Mouse (Mus musculus) stomach, embryonic 15.5 days (tissue): ENCODE results near the gene Eif6. TPM values are rescaled to one million over a fixed set of nuclear protein-coding genes. Genes with fewer than 3 reads are reported as not detected.
A peak's percentile ranks its signal among the peaks of the same experiment; 100 is the strongest.

Experiments used
- ATAC-seq: fragments of 200-750 bp; cut with Nextera tagmentation; 2 replicates; pipeline ENCODE4 v1.8.0; 2017; ENCODE audit warnings: low read depth, moderate number of reproducible peaks, moderate TSS enrichment; ENCODE audit not compliant: insufficient read depth, low FRiP score
- H3K27ac ChIP-seq: fragments of 300-500 bp; sonication (generic); 2 replicates; pipeline ENCODE4 v1.5.1; 2015; ENCODE audit warnings: mild to moderate bottlenecking, inconsistent platforms
- H3K27me3 ChIP-seq: fragments of 300-500 bp; sonication (generic); replicated peaks from 2 replicates; pipeline ENCODE4 v1.6.1; 2015; ENCODE audit warnings: inconsistent platforms
- H3K36me3 ChIP-seq: fragments of 300-500 bp; sonication (generic); 2 replicates; pipeline ENCODE4 v1.6.1; 2015; ENCODE audit warnings: inconsistent platforms
- H3K4me1 ChIP-seq: fragments of 300-500 bp; sonication (generic); 2 replicates; pipeline ENCODE4 v1.6.1; 2015; ENCODE audit warnings: inconsistent platforms
- H3K4me2 ChIP-seq: fragments of 300-500 bp; sonication (generic); 2 replicates; pipeline ENCODE4 v1.6.1; 2015; ENCODE audit warnings: mild to moderate bottlenecking, inconsistent platforms
- H3K4me3 ChIP-seq: fragments of 300-500 bp; sonication (generic); replicated peaks from 2 replicates; pipeline ENCODE4 v1.5.1; 2015; ENCODE audit warnings: inconsistent platforms
- H3K9ac ChIP-seq: fragments of 300-500 bp; sonication (generic); 2 replicates; pipeline ENCODE4 v1.6.1; 2015; ENCODE audit warnings: inconsistent platforms
- H3K9me3 ChIP-seq: fragments of 300-500 bp; sonication (generic); 2 replicates; pipeline ENCODE4 v1.6.1; 2016; ENCODE audit warnings: inconsistent platforms
- WGBS: fragments of 180-500 bp; shearing (Covaris S2); methylation state at CpG from one replicate; pipeline ENCODE4 v1.1.7; 2015; 5-methylcytosine and 5-hydroxymethylcytosine counted together
- polyA plus RNA-seq: library from polyadenylated mRNA; unstranded; fragments of >200 nt; fragmentation: Nextera tagmentation; extraction: Ambion mirVana; gene quantifications from 2 replicates; pipeline ENCODE4 v1.2.1, GENCODE M21; 2015

Gene Eif6
- polyA plus RNA-seq, 1 experiment from 2014 or later: 212 TPM

GRCm38 (mm10) chr2:155819449-155820251, 7.1 kb downstream of the Eif6 start:
- Histone ChIP-seq H3K4me3 (peak overlapping the region; percentile 68), H3K27me3 (no peaks in the 10 kb centered on the region), H3K9ac (peak overlapping the region; percentile 78; the same call in 1 of the 2 replicates), H3K4me2 (peak overlapping the region; percentile 77), H3K9me3 (no peaks in the 10 kb centered on the region), H3K36me3 (peaks cover 21% of the 10 kb centered on the region), H3K4me1 (peaks cover 17% of the 10 kb centered on the region), H3K27ac (peak overlapping the region; percentile 78)
- ATAC-seq: 0 out of 2 replicates have a peak, but pooled peaks have one; percentile 9
- WGBS: 57% methylated on average over 6 of the region's 6 CpGs

DNA sequence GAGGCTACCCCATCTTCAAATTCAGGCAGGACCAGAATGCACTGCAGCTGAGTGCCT, 7.5 kb downstream of the Eif6 start, which contains the start of gene BC029722:
BC029722 (minus strand) TSS at position 35 of the 57 bp plus-strand sequence.
- Histone ChIP-seq H3K27me3 (no peaks in the 10 kb centered on the region), H3K4me2 (peak within 1 kb of the TSS; percentile 77), H3K4me1 (peaks cover 17% of the 10 kb centered on the region), H3K9me3 (no peaks in the 10 kb centered on the region), H3K36me3 (peaks cover 21% of the 10 kb centered on the region), H3K4me3 (peak within 1 kb of the TSS; percentile 68), H3K27ac (peak within 1 kb of the TSS; percentile 86), H3K9ac (peak within 1 kb of the TSS; percentile 78)
- ATAC-seq: no peak

- H3K9ac ChIP-seq: peak overlapping the region; percentile 78
- H3K27me3 ChIP-seq: no peaks in the 10 kb centered on the region
- H3K36me3 ChIP-seq: peaks cover 20% of the 10 kb centered on the region
- H3K9me3 ChIP-seq: no peaks in the 10 kb centered on the region
- H3K4me3 ChIP-seq: peak overlapping the region; percentile 68
- H3K27ac ChIP-seq: peak overlapping the region; percentile 86
- WGBS: 2% methylated on average over 37 of the region's 37 CpGs
- H3K4me2 ChIP-seq: peak overlapping the region; percentile 77
- H3K4me1 ChIP-seq: peaks cover 17% of the 10 kb centered on the region
- peak; percentile 96 for ATAC-seq
Measured at GRCm38 (mm10) chr2:155818596-155819391, 7.9 kb downstream of the Eif6 start.

DNA sequence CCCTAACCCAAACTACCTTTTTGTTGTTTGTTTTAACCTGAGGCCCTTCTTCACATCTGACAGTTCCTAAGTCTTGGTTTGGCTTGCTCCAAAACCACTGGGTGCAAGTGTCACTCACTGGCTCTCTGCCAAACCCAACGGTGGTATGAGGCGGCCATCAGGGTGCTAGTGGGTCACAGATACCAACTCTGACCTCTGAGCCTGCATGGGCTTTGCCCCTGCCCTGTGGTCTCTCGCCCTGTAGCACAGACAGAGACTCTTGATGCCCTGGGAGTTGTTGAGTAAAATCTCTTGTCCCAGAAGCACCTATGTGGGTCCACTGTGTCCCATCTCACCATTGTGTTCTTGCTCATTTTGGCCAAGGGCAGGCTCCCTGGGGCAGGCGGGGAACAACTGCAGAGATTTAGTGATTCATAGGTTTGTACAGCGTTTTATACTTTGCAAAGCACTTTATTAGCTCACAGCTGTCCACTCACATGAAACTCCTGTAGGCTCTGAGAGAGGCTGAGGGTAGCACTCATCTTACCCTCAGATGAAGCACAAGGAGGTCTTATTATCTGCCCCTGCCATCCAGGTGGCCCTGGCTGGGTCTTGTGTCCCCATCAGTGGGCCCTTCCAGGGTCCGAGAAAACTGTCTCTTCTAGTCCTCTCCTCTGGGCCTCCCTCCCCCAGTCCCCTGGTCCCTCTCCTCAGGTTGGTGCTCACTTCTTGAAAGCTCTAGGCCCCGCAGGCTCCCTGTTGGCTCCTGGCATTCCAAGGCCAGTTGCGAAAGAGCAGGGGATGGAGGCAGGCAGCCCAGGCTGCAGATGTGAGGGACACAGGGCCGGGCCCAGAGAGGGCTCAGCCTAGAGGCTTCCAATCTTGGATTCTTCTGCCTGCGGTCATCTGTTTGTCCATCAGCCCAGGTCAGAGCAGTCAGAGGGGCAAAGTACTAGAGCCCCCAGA, 9.2 kb downstream of the Eif6 start:
- WGBS: 79% methylated on average over 10 of the region's 10 CpGs
- peak overlapping the region; percentile 68 for H3K4me3 ChIP-seq
- H3K9ac ChIP-seq: no peak overlapping the region
- no peak for ATAC-seq
- H3K4me1 ChIP-seq: peaks cover 17% of the 10 kb centered on the region
- H3K27me3 ChIP-seq: no peaks in the 10 kb centered on the region
- no peak overlapping the region for H3K27ac ChIP-seq
- H3K4me2 ChIP-seq: peak overlapping the region; percentile 77
- peaks cover 15% of the 10 kb centered on the region; the same call in 1 of the 2 replicates for H3K36me3 ChIP-seq
- no peaks in the 10 kb centered on the region for H3K9me3 ChIP-seq

DNA sequence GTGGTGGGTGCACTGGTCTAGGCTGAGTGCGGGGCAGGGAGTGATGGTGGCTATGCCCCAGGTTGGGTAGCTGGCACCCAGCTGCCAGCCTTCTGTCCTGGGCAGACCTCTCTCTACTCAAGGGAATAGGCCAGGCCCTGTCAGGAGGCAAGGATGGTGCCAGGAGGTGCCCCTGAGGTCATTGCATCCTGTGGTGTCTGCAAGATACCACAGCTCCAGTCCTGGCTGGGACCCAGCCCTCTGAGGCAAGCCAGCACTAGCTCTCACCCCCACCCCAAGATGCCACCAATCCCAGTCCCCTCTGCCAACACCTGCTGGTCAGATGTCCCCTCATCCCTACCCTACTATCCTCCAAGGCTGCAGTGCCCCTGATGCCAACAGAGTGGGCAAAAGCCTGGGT, 10.5 kb downstream of the Eif6 start:
- no peaks in the 10 kb centered on the region for H3K9me3 ChIP-seq

GRCm38 (mm10) chr2:155814829-155815228, 11.9 kb downstream of the Eif6 start:
- 0 out of 2 replicates have a peak, but pooled peaks cover 4% of the 10 kb centered on the region for H3K36me3 ChIP-seq
- H3K27ac ChIP-seq: no peak overlapping the region
- WGBS: 24% methylated on average over 5 of the region's 5 CpGs
- ATAC-seq: no peak
- no peaks in the 10 kb centered on the region for H3K9me3 ChIP-seq
- H3K4me2 ChIP-seq: no peak overlapping the region
- peaks cover 19% of the 10 kb centered on the region for H3K4me1 ChIP-seq
- H3K4me3 ChIP-seq: no peak overlapping the region
- no peaks in the 10 kb centered on the region for H3K27me3 ChIP-seq
- no peak overlapping the region for H3K9ac ChIP-seq

More for the DNA sequence above, 10.5 kb downstream of the Eif6 start:
- Histone ChIP-seq H3K4me2 (no peak overlapping the region), H3K4me3 (no peak overlapping the region), H3K27ac (no peak overlapping the region), H3K9ac (no peak overlapping the region), H3K27me3 (no peaks in the 10 kb centered on the region), H3K4me1 (peaks cover 19% of the 10 kb centered on the region), H3K36me3 (peaks cover 10% of the 10 kb centered on the region; the same call in 1 of the 2 replicates)
- 100% methylated on average over 1 of the region's 1 CpGs for WGBS
- no peak for ATAC-seq

DNA sequence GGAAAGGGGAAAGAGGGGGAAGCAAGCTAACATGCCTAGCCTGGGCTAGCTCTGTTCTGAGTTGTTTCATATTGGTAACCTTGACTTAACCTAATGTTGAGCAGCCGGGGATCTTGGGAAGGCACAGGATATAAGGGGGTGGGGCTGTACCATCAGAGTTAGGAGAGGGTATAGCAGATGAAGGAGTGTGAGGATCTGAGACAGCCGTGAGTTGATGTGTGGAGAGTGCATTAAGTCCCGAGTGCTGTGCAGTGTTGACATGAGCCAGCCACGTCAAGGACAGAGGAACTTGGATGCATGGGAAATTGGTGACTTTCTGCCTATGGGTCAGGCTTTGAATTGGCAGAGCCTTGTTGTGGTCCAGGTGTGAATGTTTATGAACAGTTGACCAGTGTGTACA, 14.1 kb downstream of the Eif6 start:
- Histone ChIP-seq H3K9me3 (no peaks in the 10 kb centered on the region), H3K4me1 (peaks cover 3% of the 10 kb centered on the region; the same call in 1 of the 2 replicates), H3K4me2 (no peak overlapping the region), H3K9ac (no peak overlapping the region), H3K27me3 (no peaks in the 10 kb centered on the region), H3K36me3 (no peaks in the 10 kb centered on the region), H3K27ac (no peak overlapping the region), H3K4me3 (no peak overlapping the region)
- ATAC-seq: no peak
- WGBS: 58% methylated on average over 4 of the region's 4 CpGs

DNA sequence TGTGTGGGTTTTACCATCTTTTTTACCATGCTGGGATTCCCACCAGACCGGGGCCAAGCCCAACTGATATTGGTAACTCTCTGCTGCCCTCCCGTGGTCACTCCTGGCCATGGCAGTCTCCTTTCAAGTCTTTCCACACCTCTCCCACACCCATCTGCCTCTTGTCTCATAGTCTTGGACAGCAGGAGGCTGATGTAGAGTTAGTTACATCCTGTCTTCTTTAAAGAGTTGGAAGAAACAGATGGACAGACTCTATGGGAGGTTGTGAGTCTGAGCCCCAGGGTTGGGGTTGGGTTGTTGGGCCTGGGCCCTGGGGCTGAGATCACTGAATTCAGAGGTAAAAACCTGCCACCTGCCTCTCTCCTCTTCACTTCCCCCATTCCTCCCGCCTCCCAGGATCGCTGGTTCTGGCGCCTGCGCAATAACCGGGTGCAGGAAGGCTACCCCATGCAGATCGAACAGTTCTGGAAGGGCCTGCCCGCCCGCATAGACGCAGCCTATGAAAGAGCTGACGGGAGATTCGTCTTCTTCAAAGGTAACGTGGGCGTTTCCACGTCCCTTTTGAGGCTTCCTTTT, 14.8 kb downstream of the Eif6 start:
- ATAC-seq: no peak

DNA sequence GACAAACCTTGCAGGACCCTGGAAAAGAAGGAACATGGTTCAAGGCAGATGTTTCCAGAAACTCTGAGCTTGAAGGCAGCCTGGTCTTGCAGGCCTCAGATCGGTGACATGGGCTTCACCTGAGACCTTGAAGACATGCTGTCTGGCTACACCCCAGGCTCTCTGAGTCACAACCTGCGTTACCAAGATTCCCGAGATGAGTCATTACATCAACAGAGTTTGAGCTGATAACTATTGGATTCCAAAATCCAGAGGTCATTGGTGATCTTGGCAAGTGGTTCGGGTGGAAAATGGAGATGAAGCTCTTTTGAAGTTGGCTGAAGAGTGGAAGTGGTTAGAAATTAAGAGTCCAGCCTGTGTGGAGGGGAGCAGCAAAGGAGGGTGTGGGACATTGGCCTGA, 17.1 kb downstream of the Eif6 start:
- Histone ChIP-seq H3K4me1 (peaks cover 3% of the 10 kb centered on the region; the same call in 1 of the 2 replicates), H3K9ac (no peak overlapping the region), H3K4me3 (no peak overlapping the region), H3K27ac (no peak overlapping the region), H3K4me2 (no peak overlapping the region), H3K36me3 (no peaks in the 10 kb centered on the region), H3K27me3 (no peaks in the 10 kb centered on the region), H3K9me3 (no peaks in the 10 kb centered on the region)
- no peak for ATAC-seq
- 79% methylated on average over 4 of the region's 4 CpGs for WGBS

More for the DNA sequence above, 14.8 kb downstream of the Eif6 start:
- H3K9me3 ChIP-seq: no peaks in the 10 kb centered on the region
- H3K36me3 ChIP-seq: no peaks in the 10 kb centered on the region
- H3K4me3 ChIP-seq: no peak overlapping the region
- H3K4me2 ChIP-seq: no peak overlapping the region
- no peaks in the 10 kb centered on the region for H3K27me3 ChIP-seq
- no peak overlapping the region for H3K9ac ChIP-seq
- 36% methylated on average over 16 of the region's 16 CpGs for WGBS
- H3K27ac ChIP-seq: no peak overlapping the region
- H3K4me1 ChIP-seq: peaks cover 3% of the 10 kb centered on the region; the same call in 1 of the 2 replicates

DNA sequence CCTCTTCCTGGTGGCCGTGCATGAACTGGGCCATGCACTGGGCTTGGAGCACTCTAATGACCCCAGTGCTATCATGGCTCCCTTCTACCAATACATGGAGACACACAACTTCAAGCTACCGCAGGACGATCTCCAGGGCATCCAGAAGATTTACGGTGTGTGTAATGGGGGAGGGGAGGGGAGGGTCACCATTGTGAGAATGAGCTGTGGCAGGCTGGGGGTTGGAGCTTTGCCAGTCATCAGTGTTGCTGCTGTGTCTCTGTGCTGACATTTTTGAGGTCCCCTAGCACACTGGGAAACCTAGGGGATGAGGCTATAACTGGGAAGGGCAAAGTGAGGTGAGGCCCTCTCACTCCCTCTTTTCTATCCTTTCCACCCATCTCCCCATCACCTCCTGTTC, 19.3 kb downstream of the Eif6 start:
- Histone ChIP-seq H3K9ac (no peak overlapping the region), H3K36me3 (no peaks in the 10 kb centered on the region), H3K9me3 (no peaks in the 10 kb centered on the region), H3K27me3 (no peaks in the 10 kb centered on the region), H3K4me1 (peaks cover 3% of the 10 kb centered on the region; the same call in 1 of the 2 replicates), H3K4me3 (no peak overlapping the region), H3K4me2 (no peak overlapping the region), H3K27ac (no peak overlapping the region)
- no peak for ATAC-seq
- WGBS: 45% methylated on average over 4 of the region's 4 CpGs

DNA sequence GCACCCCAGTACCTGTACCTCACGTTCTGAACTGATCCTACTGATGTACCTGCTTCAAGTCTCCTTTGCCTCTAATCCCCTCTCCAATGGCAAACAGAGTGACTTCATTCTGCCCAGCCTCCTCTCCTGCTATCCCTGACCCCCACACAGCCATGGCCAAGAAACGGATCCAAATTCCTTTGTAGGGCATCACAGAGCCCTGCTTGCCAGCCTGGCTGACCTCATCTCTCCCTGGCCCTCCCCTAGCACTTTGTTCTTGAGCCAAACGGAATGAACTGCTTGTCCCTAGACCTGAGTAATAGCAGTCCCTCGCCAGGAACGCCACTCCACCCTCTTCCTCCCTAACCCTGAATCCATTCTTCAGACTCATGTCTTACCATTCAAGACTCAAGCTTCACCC, 20.2 kb downstream of the Eif6 start:
- Histone ChIP-seq H3K4me3 (no peak overlapping the region), H3K9ac (no peak overlapping the region), H3K27me3 (no peaks in the 10 kb centered on the region), H3K4me1 (no peaks in the 10 kb centered on the region), H3K36me3 (no peaks in the 10 kb centered on the region), H3K4me2 (no peak overlapping the region), H3K27ac (no peak overlapping the region), H3K9me3 (no peaks in the 10 kb centered on the region)
- no peak for ATAC-seq
- WGBS: 57% methylated on average over 5 of the region's 5 CpGs
